In genomic region chr11:51763955-51764354, GRCm38 (mm10) we compare ENCODE assay signal across 8 mouse cellular contexts. TPM values are rescaled to one million over a fixed set of nuclear protein-coding genes. Genes with fewer than 3 reads are reported as not detected.
DNase-seq lines count a peak whose midpoint lies in the region; ATAC-seq and TF ChIP-seq lines count a peak whose summit lies in the region.

No protein-coding gene starts in this region.

- H3K4me3 ChIP-seq in kidney, adult 2 months (ENCODE audit: insufficient read depth, low read depth, low read length): peak overlapping the region; percentile 99
- H3K4me3 ChIP-seq in cortical plate, adult 2 months (ENCODE audit: insufficient read depth, low read length): peak overlapping the region; percentile 74
- H3K4me3 ChIP-seq in hindbrain, postnatal 0 days (ENCODE audit: low read length): peak overlapping the region; percentile 93
- H3K4me3 ChIP-seq in midbrain, embryonic 15.5 days: peak overlapping the region; percentile 96

- peaks cover 18% of the 10 kb centered on the region for H3K4me1 ChIP-seq in kidney, adult 2 months (ENCODE audit: control insufficient read depth, insufficient read depth, low read length)
- peaks cover 17% of the 10 kb centered on the region for H3K4me1 ChIP-seq in cortical plate, adult 2 months (ENCODE audit: control insufficient read depth, insufficient read depth, low read length)
- peaks cover 15% of the 10 kb centered on the region for H3K4me1 ChIP-seq in hindbrain, postnatal 0 days (ENCODE audit: insufficient read depth, low read length)
- peaks cover 13% of the 10 kb centered on the region for H3K4me1 ChIP-seq in midbrain, embryonic 15.5 days

- H3K27ac ChIP-seq in kidney, adult 2 months (ENCODE audit: insufficient read depth, low read depth, low read length): peak overlapping the region; percentile 80
- H3K27ac ChIP-seq in cortical plate, adult 2 months (ENCODE audit: insufficient read depth, low read length): no peak overlapping the region
- H3K27ac ChIP-seq in hindbrain, postnatal 0 days: peak overlapping the region; percentile 58; the same call in 1 of the 2 replicates
- H3K27ac ChIP-seq in midbrain, embryonic 15.5 days: no peak overlapping the region

- no peaks in the 10 kb centered on the region for H3K36me3 ChIP-seq in kidney, adult 2 months (ENCODE audit: control insufficient read depth, insufficient read depth, low read length)
- no peaks in the 10 kb centered on the region for H3K36me3 ChIP-seq in hindbrain, postnatal 0 days (ENCODE audit: insufficient read depth, low read length)
- no peaks in the 10 kb centered on the region for H3K36me3 ChIP-seq in midbrain, embryonic 15.5 days (replicated peaks)

- peak overlapping the region; percentile 92 for H3K9ac ChIP-seq in hindbrain, postnatal 0 days (replicated peaks; ENCODE audit: low read length)
- peak overlapping the region; percentile 92 for H3K9ac ChIP-seq in midbrain, embryonic 15.5 days

- no peak for TF ChIP-seq CTCF in kidney, adult 2 months (conservative IDR thresholded peaks at IDR 0.05; ENCODE audit: insufficient read depth, insufficient read length, low read depth, low read length)
- no peak for TF ChIP-seq CTCF in cortical plate, adult 2 months (IDR thresholded peaks at IDR 0.05; ENCODE audit: extremely low read depth, insufficient read depth, low read length)
- TF ChIP-seq CTCF in hindbrain, postnatal 0 days (IDR thresholded peaks at IDR 0.05; ENCODE audit: low read depth): no peak

- TF ChIP-seq POLR2A in kidney, adult 2 months (IDR thresholded peaks at IDR 0.05; ENCODE audit: low read depth, low read length): no peak
- TF ChIP-seq POLR2A in cortical plate, adult 2 months (IDR thresholded peaks at IDR 0.05; ENCODE audit: extremely low read depth, insufficient read depth, low read length): no peak

- no peaks in the 10 kb centered on the region for H3K27me3 ChIP-seq in kidney, adult 2 months (replicated peaks; ENCODE audit: control insufficient read depth, insufficient read depth, low read length)
- no peaks in the 10 kb centered on the region for H3K27me3 ChIP-seq in hindbrain, postnatal 0 days (ENCODE audit: insufficient read depth, low read length)
- H3K27me3 ChIP-seq in midbrain, embryonic 15.5 days (replicated peaks): 0 out of 2 replicates have a peak, but pooled peaks cover 7% of the 10 kb centered on the region

- no peak for DNase-seq in kidney, adult 2 months
- no peak for DNase-seq in kidney, adult 11 months
- DNase-seq in hindbrain, postnatal 0 days (ENCODE audit: low spot score): no peak
- no peak for DNase-seq in left cerebral cortex, postnatal 25 days (ENCODE audit: low spot score in 2 of 2)
- no peak for DNase-seq in embryo, embryonic 10 days (ENCODE audit: low spot score)

- H3K4me2 ChIP-seq in hindbrain, postnatal 0 days (ENCODE audit: low read depth, low read length): peak overlapping the region; percentile 90
- H3K4me2 ChIP-seq in midbrain, embryonic 15.5 days: peak overlapping the region; percentile 89

- intact Hi-C loops in left cerebral cortex, postnatal 25 days (cut with DNase I): no loop called here

- WGBS in kidney, adult 2 months: 3% methylated on average over 13 of the region's 13 CpGs
- 7% methylated on average over 13 of the region's 13 CpGs for WGBS in hindbrain, postnatal 0 days
- WGBS in midbrain, embryonic 15.5 days: 6% methylated on average over 13 of the region's 13 CpGs

- 0 out of 2 replicates have a peak, but pooled peaks have one; percentile 21 for ATAC-seq in hindbrain, postnatal 0 days
- peak; percentile 75; the same call in 1 of the 2 replicates for ATAC-seq in midbrain, embryonic 15.5 days (replicated peaks)
- ATAC-seq in activated CD4-positive, CD25-positive, alpha-beta regulatory T cell, adult 4 months: no peak

- no peaks in the 10 kb centered on the region for H3K9me3 ChIP-seq in hindbrain, postnatal 0 days (ENCODE audit: low read length)
- H3K9me3 ChIP-seq in midbrain, embryonic 15.5 days: no peaks in the 10 kb centered on the region

RNA-seq across cellular contexts. Expression of gene Sar1b, which starts 0.5 kb away (rescaled TPM):
- 47.1 and 62.2 TPM in 2 replicates for polyA plus RNA-seq in kidney, adult 2 months (2012; rRNA removed)
- polyA plus RNA-seq in cortical plate, adult 2 months (2012; rRNA removed): 97.2 and 100 TPM in 2 replicates
- 78.2 and 118 TPM in 2 replicates for total RNA-seq in hindbrain, postnatal 0 days (2014; rRNA removed)
- 235 and 244 TPM in 2 replicates for polyA plus RNA-seq in hindbrain, postnatal 0 days (2015; fragmentation: Nextera tagmentation; extraction: Ambion mirVana)
- 172 and 174 TPM in 2 replicates for polyA plus RNA-seq in midbrain, embryonic 15.5 days (2015; fragmentation: Nextera tagmentation; extraction: Ambion mirVana)
- total RNA-seq in left cerebral cortex, postnatal 25 days (2021): 10 to 100 TPM; 68.3 to 70.1 TPM
- polyA plus RNA-seq in activated CD4-positive, CD25-positive, alpha-beta regulatory T cell, adult 4 months (2017; shearing (Covaris generic)): 100 to 1,000 TPM; 152 to 155 TPM

RNA-seq across cellular contexts. Expression of gene Sec24a, which starts 0.5 kb away (rescaled TPM):
- 14.7 and 14.8 TPM in 2 replicates for polyA plus RNA-seq in kidney, adult 2 months (2012; rRNA removed)
- polyA plus RNA-seq in cortical plate, adult 2 months (2012; rRNA removed): 9.3 and 9.4 TPM in 2 replicates
- 13.4 and 13.9 TPM in 2 replicates for total RNA-seq in hindbrain, postnatal 0 days (2014; rRNA removed)
- polyA plus RNA-seq in hindbrain, postnatal 0 days (2015; fragmentation: Nextera tagmentation; extraction: Ambion mirVana): 10.6 and 11.9 TPM in 2 replicates
- polyA plus RNA-seq in midbrain, embryonic 15.5 days (2015; fragmentation: Nextera tagmentation; extraction: Ambion mirVana): 14.2 and 15.8 TPM in 2 replicates
- total RNA-seq in left cerebral cortex, postnatal 25 days (2021): 10 to 100 TPM; 16.4 to 21.3 TPM
- polyA plus RNA-seq in activated CD4-positive, CD25-positive, alpha-beta regulatory T cell, adult 4 months (2017; shearing (Covaris generic)): 10 to 100 TPM; 20.9 to 28.3 TPM

Comparison
In these comparisons a context has a peak if more than half of its experiments do, and no peak if none do; other contexts are left out.
1. H3K27ac ChIP-seq: peak in kidney, adult 2 months (single experiment) and hindbrain, postnatal 0 days (single experiment); none in cortical plate, adult 2 months (single experiment) and midbrain, embryonic 15.5 days (single experiment).
2. Peak in every context shown above with its lines, with median percentiles within 50 percentile points of each other: H3K4me3 ChIP-seq.